Comparison of ENCODE assay signal across 10 mouse cellular contexts in genomic region chr4:133630326-133630920, GRCm38 (mm10). TPM values are rescaled to one million over a fixed set of nuclear protein-coding genes. Genes with fewer than 3 reads are reported as not detected.
A peak's percentile ranks its signal among the peaks of the same experiment; 100 is the strongest.
DNase-seq lines count a peak whose midpoint lies in the region; ATAC-seq and TF ChIP-seq lines count a peak whose summit lies in the region.
"Had no signal": no experiment of that assay in that cellular context is flagged by ENCODE, and none has a peak within 500 bp of the region (broad histone marks: within the 10 kb centered on the region; RNA-seq: fewer than 3 reads in every experiment).

No protein-coding gene starts in this region.

- no peak overlapping the region for H3K9ac ChIP-seq in hindbrain, embryonic 15.5 days
- no peak overlapping the region for H3K9ac ChIP-seq in liver, postnatal 0 days (replicated peaks)
- H3K9ac ChIP-seq: hindbrain, embryonic 12.5 days had no signal

- no peak for TF ChIP-seq CTCF in cerebellum, adult 2 months (IDR thresholded peaks at IDR 0.05; ENCODE audit: borderline replicate concordance, insufficient read depth, low read depth, low read length)
- no peak for TF ChIP-seq CTCF in liver, postnatal 0 days (IDR thresholded peaks at IDR 0.05; ENCODE audit: low read depth)

- H3K27me3 ChIP-seq in hindbrain, embryonic 15.5 days: no peaks in the 10 kb centered on the region
- H3K27me3 ChIP-seq in hindbrain, embryonic 10.5 days (ENCODE audit: insufficient read depth, poor library complexity, severe bottlenecking): no peaks in the 10 kb centered on the region
- H3K27me3 ChIP-seq in megakaryocyte, embryonic 14.5 days (replicated peaks): no peaks in the 10 kb centered on the region
- no peaks in the 10 kb centered on the region for H3K27me3 ChIP-seq in cerebellum, adult 2 months (ENCODE audit: control insufficient read depth, insufficient read depth, low read length)
- no peaks in the 10 kb centered on the region for H3K27me3 ChIP-seq in liver, postnatal 0 days (ENCODE audit: insufficient read depth, low read length)
- H3K27me3 ChIP-seq: hindbrain, embryonic 12.5 days had no signal

- no peak for ATAC-seq in hindbrain, embryonic 15.5 days (ENCODE audit: low FRiP score, low read depth)
- ATAC-seq in megakaryocyte, adult 5-6 weeks (ENCODE audit: poor library complexity, severe bottlenecking): no peak
- no peak for ATAC-seq in liver, postnatal 0 days
- ATAC-seq: activated CD4-positive, CD25-positive, alpha-beta regulatory T cell, adult 4 months had no signal

- TF ChIP-seq EP300 in liver, postnatal 0 days (IDR thresholded peaks at IDR 0.05; ENCODE audit: low read depth): no peak

- peaks cover 37% of the 10 kb centered on the region for H3K4me1 ChIP-seq in hindbrain, embryonic 15.5 days (replicated peaks)
- H3K4me1 ChIP-seq in hindbrain, embryonic 10.5 days (replicated peaks): peaks cover 50% of the 10 kb centered on the region
- H3K4me1 ChIP-seq in megakaryocyte, embryonic 14.5 days: peaks cover 80% of the 10 kb centered on the region
- H3K4me1 ChIP-seq in cerebellum, adult 2 months (ENCODE audit: control insufficient read depth, insufficient read depth, low read length): peaks cover 35% of the 10 kb centered on the region
- peaks cover 28% of the 10 kb centered on the region for H3K4me1 ChIP-seq in liver, postnatal 0 days (ENCODE audit: insufficient read depth)

- 0 out of 2 replicates have a peak overlapping the region, but pooled peaks have one; percentile 16 for H3K4me2 ChIP-seq in hindbrain, embryonic 15.5 days
- H3K4me2 ChIP-seq in liver, postnatal 0 days (ENCODE audit: low read depth, low read length): peak overlapping the region; percentile 97; the same call in 1 of the 2 replicates

- DNase-seq in hindbrain, embryonic 10.5 days (ENCODE audit: low spot score): no peak
- DNase-seq in cerebellum, adult 2 months: peak; percentile 65 to 71
- DNase-seq in liver, postnatal 0 days: no peak
- no peak for DNase-seq in MN1 (ENCODE audit: low spot score)
- DNase-seq: right cerebral cortex, postnatal 4 days had no signal

- peaks cover 14% of the 10 kb centered on the region; the same call in 1 of the 2 replicates for H3K36me3 ChIP-seq in hindbrain, embryonic 15.5 days
- peaks cover 18% of the 10 kb centered on the region for H3K36me3 ChIP-seq in hindbrain, embryonic 10.5 days
- peaks cover 52% of the 10 kb centered on the region for H3K36me3 ChIP-seq in megakaryocyte, embryonic 14.5 days (replicated peaks; ENCODE audit: low read length)
- peaks cover 6% of the 10 kb centered on the region; the same call in 1 of the 2 replicates for H3K36me3 ChIP-seq in liver, postnatal 0 days (replicated peaks; ENCODE audit: insufficient read depth, low read length)

- no peaks in the 10 kb centered on the region for H3K9me3 ChIP-seq in hindbrain, embryonic 15.5 days
- H3K9me3 ChIP-seq in hindbrain, embryonic 10.5 days: no peaks in the 10 kb centered on the region
- H3K9me3 ChIP-seq in megakaryocyte, embryonic 14.5 days: no peaks in the 10 kb centered on the region
- H3K9me3 ChIP-seq in liver, postnatal 0 days (ENCODE audit: low read length): no peaks in the 10 kb centered on the region
- H3K9me3 ChIP-seq: hindbrain, embryonic 12.5 days had no signal

- TF ChIP-seq POLR2A in cerebellum, adult 2 months (IDR thresholded peaks at IDR 0.05; ENCODE audit: borderline replicate concordance, insufficient read depth, low read length): no peak

- WGBS in hindbrain, embryonic 15.5 days: 89% methylated on average over 8 of the region's 8 CpGs
- 91% methylated on average over 8 of the region's 8 CpGs for WGBS in hindbrain, embryonic 10.5 days
- WGBS in cerebellum, adult 2 months: 12% methylated on average over 8 of the region's 8 CpGs
- WGBS in liver, postnatal 0 days (ENCODE audit: insufficient replicate concordance): 78% methylated on average over 8 of the region's 8 CpGs

- no peak overlapping the region for H3K27ac ChIP-seq in hindbrain, embryonic 15.5 days (replicated peaks)
- H3K27ac ChIP-seq in hindbrain, embryonic 10.5 days: no peak overlapping the region
- peak overlapping the region; percentile 49 for H3K27ac ChIP-seq in cerebellum, adult 2 months (ENCODE audit: insufficient read depth, low read length)
- peak overlapping the region; percentile 51; the same call in 1 of the 2 replicates for H3K27ac ChIP-seq in liver, postnatal 0 days (ENCODE audit: low read depth)
- H3K27ac ChIP-seq: hindbrain, embryonic 12.5 days had no signal

- H3K4me3 ChIP-seq in hindbrain, embryonic 15.5 days: no peak overlapping the region
- no peak overlapping the region for H3K4me3 ChIP-seq in hindbrain, embryonic 10.5 days
- H3K4me3 ChIP-seq in megakaryocyte, embryonic 14.5 days (replicated peaks): peak overlapping the region; percentile 94
- H3K4me3 ChIP-seq in cerebellum, adult 2 months (replicated peaks; ENCODE audit: insufficient read depth, low read depth, low read length): peak overlapping the region; percentile 83
- no peak overlapping the region for H3K4me3 ChIP-seq in liver, postnatal 0 days (ENCODE audit: low read depth, low read length)
- H3K4me3 ChIP-seq: hindbrain, embryonic 12.5 days had no signal

RNA-seq across cellular contexts. Expression of gene Zdhhc18, which starts 19.5 kb away (rescaled TPM):
- 12.0 and 15.8 TPM in 2 replicates for polyA plus RNA-seq in hindbrain, embryonic 15.5 days (2015; fragmentation: Nextera tagmentation; extraction: Ambion mirVana)
- 1.9 and 3.1 TPM in 2 replicates for polyA plus RNA-seq in hindbrain, embryonic 10.5 days (2016; fragmentation: Nextera tagmentation; extraction: Ambion mirVana)
- 53.7 and 98.5 TPM in 2 replicates for polyA plus RNA-seq in megakaryocyte, embryonic 14.5 days (2012; ENCODE audit: insufficient read depth, low replicate concordance)
- total RNA-seq in megakaryocyte, adult 5-6 weeks (2015): 15.0 and 29.5 TPM in 2 replicates
- total RNA-seq in megakaryocyte, adult 5-6 weeks (2017): 9.3 and 12.2 TPM in 2 replicates
- 51.8 and 58.7 TPM in 2 replicates for polyA plus RNA-seq in cerebellum, adult 2 months (2012; rRNA removed)
- 2.1 and 2.6 TPM in 2 replicates for polyA plus RNA-seq in liver, postnatal 0 days (2015; fragmentation: Nextera tagmentation; extraction: Ambion mirVana)

RNA-seq across cellular contexts. Expression of gene Sfn, which starts 28.5 kb away (rescaled TPM):
- polyA plus RNA-seq in hindbrain, embryonic 15.5 days (2015; fragmentation: Nextera tagmentation; extraction: Ambion mirVana): 2.2 TPM in 2 replicates
- 16.5 and 33.5 TPM in 2 replicates for polyA plus RNA-seq in hindbrain, embryonic 10.5 days (2016; fragmentation: Nextera tagmentation; extraction: Ambion mirVana)
- polyA plus RNA-seq in megakaryocyte, embryonic 14.5 days (2012; ENCODE audit: insufficient read depth, low replicate concordance): 9.2 and 15.3 TPM in 2 replicates
- total RNA-seq in megakaryocyte, adult 5-6 weeks (2015): 2.5 and 4.1 TPM in 2 replicates
- 1.2 and 4.0 TPM in 2 replicates for total RNA-seq in megakaryocyte, adult 5-6 weeks (2017)
- 4.2 and 4.8 TPM in 2 replicates for polyA plus RNA-seq in cerebellum, adult 2 months (2012; rRNA removed)
- 0.40 and 0.59 TPM in 2 replicates for polyA plus RNA-seq in liver, postnatal 0 days (2015; fragmentation: Nextera tagmentation; extraction: Ambion mirVana)

RNA-seq across cellular contexts. Expression of gene Pigv, which starts 42.0 kb away (rescaled TPM):
- 14.2 and 14.9 TPM in 2 replicates for polyA plus RNA-seq in hindbrain, embryonic 15.5 days (2015; fragmentation: Nextera tagmentation; extraction: Ambion mirVana)
- polyA plus RNA-seq in hindbrain, embryonic 10.5 days (2016; fragmentation: Nextera tagmentation; extraction: Ambion mirVana): 14.5 and 16.8 TPM in 2 replicates
- polyA plus RNA-seq in megakaryocyte, embryonic 14.5 days (2012; ENCODE audit: insufficient read depth, low replicate concordance): 9.8 and 12.4 TPM in 2 replicates
- 7.5 and 7.8 TPM in 2 replicates for total RNA-seq in megakaryocyte, adult 5-6 weeks (2015)
- total RNA-seq in megakaryocyte, adult 5-6 weeks (2017): 7.2 and 7.9 TPM in 2 replicates
- 10.8 and 11.1 TPM in 2 replicates for polyA plus RNA-seq in cerebellum, adult 2 months (2012; rRNA removed)
- polyA plus RNA-seq in liver, postnatal 0 days (2015; fragmentation: Nextera tagmentation; extraction: Ambion mirVana): 5.2 and 5.9 TPM in 2 replicates

RNA-seq across cellular contexts. Expression of gene Gpn2, which starts 46.3 kb away (rescaled TPM):
- polyA plus RNA-seq in hindbrain, embryonic 15.5 days (2015; fragmentation: Nextera tagmentation; extraction: Ambion mirVana): 17.6 and 19.7 TPM in 2 replicates
- polyA plus RNA-seq in hindbrain, embryonic 10.5 days (2016; fragmentation: Nextera tagmentation; extraction: Ambion mirVana): 28.5 and 29.1 TPM in 2 replicates
- 45.3 and 49.8 TPM in 2 replicates for polyA plus RNA-seq in megakaryocyte, embryonic 14.5 days (2012; ENCODE audit: insufficient read depth, low replicate concordance)
- total RNA-seq in megakaryocyte, adult 5-6 weeks (2015): 14.0 and 15.1 TPM in 2 replicates
- 12.8 and 15.5 TPM in 2 replicates for total RNA-seq in megakaryocyte, adult 5-6 weeks (2017)
- polyA plus RNA-seq in cerebellum, adult 2 months (2012; rRNA removed): 23.6 and 23.9 TPM in 2 replicates
- 10.2 and 10.9 TPM in 2 replicates for polyA plus RNA-seq in liver, postnatal 0 days (2015; fragmentation: Nextera tagmentation; extraction: Ambion mirVana)

RNA-seq across cellular contexts. Expression of gene Gpatch3, which starts 55.9 kb away (rescaled TPM):
- 7.1 and 8.6 TPM in 2 replicates for polyA plus RNA-seq in hindbrain, embryonic 15.5 days (2015; fragmentation: Nextera tagmentation; extraction: Ambion mirVana)
- polyA plus RNA-seq in hindbrain, embryonic 10.5 days (2016; fragmentation: Nextera tagmentation; extraction: Ambion mirVana): 10.0 and 10.8 TPM in 2 replicates
- polyA plus RNA-seq in megakaryocyte, embryonic 14.5 days (2012; ENCODE audit: insufficient read depth, low replicate concordance): 5.4 and 30.6 TPM in 2 replicates
- 2.7 and 3.7 TPM in 2 replicates for total RNA-seq in megakaryocyte, adult 5-6 weeks (2015)
- total RNA-seq in megakaryocyte, adult 5-6 weeks (2017): 32.6 and 40.2 TPM in 2 replicates
- polyA plus RNA-seq in cerebellum, adult 2 months (2012; rRNA removed): 9.4 and 10.2 TPM in 2 replicates
- 4.5 and 5.3 TPM in 2 replicates for polyA plus RNA-seq in liver, postnatal 0 days (2015; fragmentation: Nextera tagmentation; extraction: Ambion mirVana)

Comparison
In these comparisons a context has a peak if more than half of its experiments do, and no peak if none do; other contexts are left out.
1. H3K27ac ChIP-seq: peak in cerebellum, adult 2 months (single experiment) and liver, postnatal 0 days (single experiment); none in hindbrain, embryonic 15.5 days (single experiment) and hindbrain, embryonic 10.5 days (single experiment).
2. H3K4me3 ChIP-seq: peak in megakaryocyte, embryonic 14.5 days (single experiment) and cerebellum, adult 2 months (single experiment); none in hindbrain, embryonic 15.5 days (single experiment), hindbrain, embryonic 10.5 days (single experiment) and liver, postnatal 0 days (single experiment).
3. DNase-seq: peak in cerebellum, adult 2 months (2 of 2); none in hindbrain, embryonic 10.5 days (single experiment), liver, postnatal 0 days (single experiment) and MN1 (single experiment).